Mouse (Mus musculus) hindbrain, embryonic 14.5 days (tissue): ENCODE measurements around the gene Tmem270. TPM values are rescaled to one million over a fixed set of nuclear protein-coding genes. Genes with fewer than 3 reads are reported as not detected.

Source experiments
- ATAC-seq: fragments of 200-750 bp; cut with Nextera tagmentation; 2 replicates; pipeline ENCODE4 v1.8.0; 2017; ENCODE audit warnings: moderate number of reproducible peaks, mild to moderate bottlenecking, moderate TSS enrichment, moderate library complexity; ENCODE audit not compliant: low FRiP score
- DNase-seq: peaks from one replicate; pipeline ENCODE4 v3.0.0-alpha.2; 2015; ENCODE audit warnings: low spot score
- H3K27ac ChIP-seq: fragments of 300-500 bp; sonication (generic); 2 replicates; pipeline ENCODE4 v1.5.1; 2014; ENCODE audit warnings: mild to moderate bottlenecking, moderate library complexity
- H3K27me3 ChIP-seq: fragments of 300-500 bp; sonication (generic); 2 replicates; pipeline ENCODE4 v1.6.1; 2014; ENCODE audit warnings: mild to moderate bottlenecking, low read length, mixed read lengths; ENCODE audit not compliant: control insufficient read depth, insufficient read depth
- H3K36me3 ChIP-seq: fragments of 300-500 bp; sonication (generic); replicated peaks from 2 replicates; pipeline ENCODE4 v1.6.1; 2014; ENCODE audit not compliant: control insufficient read depth, insufficient read depth
- H3K4me1 ChIP-seq: fragments of 300-500 bp; sonication (generic); replicated peaks from 2 replicates; pipeline ENCODE4 v1.6.1; 2014; ENCODE audit warnings: antibody characterized with exemption, low read length, mixed read lengths; ENCODE audit not compliant: control insufficient read depth, insufficient read depth
- H3K4me2 ChIP-seq: fragments of 300-500 bp; sonication (generic); replicated peaks from 2 replicates; pipeline ENCODE4 v1.6.1; 2014; ENCODE audit warnings: mild to moderate bottlenecking, moderate library complexity
- H3K4me3 ChIP-seq: fragments of 300-500 bp; sonication (generic); replicated peaks from 2 replicates; pipeline ENCODE4 v1.5.1; 2014; ENCODE audit warnings: mild to moderate bottlenecking, low read length
- H3K9ac ChIP-seq: fragments of 300-500 bp; sonication (generic); 2 replicates; pipeline ENCODE4 v1.6.1; 2014
- H3K9me3 ChIP-seq: fragments of 300-500 bp; sonication (generic); 2 replicates; pipeline ENCODE4 v1.6.1; 2016; ENCODE audit warnings: low read length; ENCODE audit not compliant: control insufficient read depth
- WGBS: fragments of 180-500 bp; shearing (Covaris S2); extraction: QIAGEN DNeasy Blood & Tissue Kit; methylation state at CpG from one replicate; pipeline ENCODE4 v1.1.7; 2014; 5-methylcytosine and 5-hydroxymethylcytosine counted together
- polyA plus RNA-seq: library from polyadenylated mRNA; unstranded; fragments of >200 nt; fragmentation: Nextera tagmentation; extraction: Ambion mirVana; gene quantifications from 2 replicates; pipeline ENCODE4 v1.2.1, GENCODE M21; 2014

Gene Tmem270
- polyA plus RNA-seq, 1 experiment from 2014 or later: not detected

GRCm38 (mm10) chr5:134859193-134859592, 47.3 kb downstream of the Tmem270 start:
- ATAC-seq: no peak
- no peaks in the 10 kb centered on the region for H3K27me3 ChIP-seq
- DNase-seq: no peak
- H3K9ac ChIP-seq: no peak overlapping the region
- WGBS: 88% methylated on average over 5 of the region's 5 CpGs
- no peaks in the 10 kb centered on the region for H3K9me3 ChIP-seq
- H3K4me3 ChIP-seq: no peak overlapping the region
- no peaks in the 10 kb centered on the region for H3K4me1 ChIP-seq
- no peak overlapping the region for H3K4me2 ChIP-seq
- no peaks in the 10 kb centered on the region for H3K36me3 ChIP-seq
- no peak overlapping the region for H3K27ac ChIP-seq

GRCm38 (mm10) chr5:134858378-134858777, 48.2 kb downstream of the Tmem270 start:
- H3K27me3 ChIP-seq: no peaks in the 10 kb centered on the region
- H3K4me3 ChIP-seq: no peak overlapping the region
- ATAC-seq (no peak), DNase-seq (no peak)
- no peaks in the 10 kb centered on the region for H3K9me3 ChIP-seq
- WGBS: 84% methylated on average over 10 of the region's 10 CpGs
- H3K36me3 ChIP-seq: no peaks in the 10 kb centered on the region
- H3K4me2 ChIP-seq: no peak overlapping the region
- H3K27ac ChIP-seq: no peak overlapping the region
- no peak overlapping the region for H3K9ac ChIP-seq
- no peaks in the 10 kb centered on the region for H3K4me1 ChIP-seq

GRCm38 (mm10) chr5:134852873-134853272, 53.7 kb downstream of the Tmem270 start:
- H3K4me1 ChIP-seq: no peaks in the 10 kb centered on the region
- no peaks in the 10 kb centered on the region for H3K36me3 ChIP-seq
- no peak overlapping the region for H3K27ac ChIP-seq
- H3K4me2 ChIP-seq: no peak overlapping the region
- H3K4me3 ChIP-seq: no peak overlapping the region
- no peaks in the 10 kb centered on the region for H3K27me3 ChIP-seq
- no peak for ATAC-seq
- 90% methylated on average over 5 of the region's 5 CpGs for WGBS
- no peak overlapping the region for H3K9ac ChIP-seq
- no peak for DNase-seq
- no peaks in the 10 kb centered on the region for H3K9me3 ChIP-seq

Other genes starting within 250 kb of the Tmem270 start
- 25.5 and 26.4 TPM in 2 replicates for gene Limk1, start 218.1 kb downstream of the Tmem270 start, polyA plus RNA-seq
- 17.9 and 21.4 TPM in 2 replicates for gene Eln, start 159.4 kb downstream of the Tmem270 start, polyA plus RNA-seq
- gene Cldn13, start 8.8 kb upstream of the Tmem270 start, polyA plus RNA-seq: 0.50 TPM in 1 of 2 replicates, not detected in the other
- gene Mettl27, start 25.6 kb upstream of the Tmem270 start, polyA plus RNA-seq: 6.2 and 7.5 TPM in 2 replicates
- gene Cldn4, start 40.2 kb upstream of the Tmem270 start, polyA plus RNA-seq: not detected in 2 replicates
- 2.1 and 2.6 TPM in 2 replicates for gene Cldn3, start 79.5 kb upstream of the Tmem270 start, polyA plus RNA-seq
- 62.7 and 72.3 TPM in 2 replicates for gene Abhd11, start 102.4 kb upstream of the Tmem270 start, polyA plus RNA-seq
- gene Stx1a, start 116.7 kb upstream of the Tmem270 start, polyA plus RNA-seq: 113 and 134 TPM in 2 replicates
- 42.5 and 43.0 TPM in 2 replicates for gene Dnajc30, start 157.5 kb upstream of the Tmem270 start, polyA plus RNA-seq
- gene Bud23, start 158.2 kb upstream of the Tmem270 start, polyA plus RNA-seq: 61.9 and 63.3 TPM in 2 replicates
- gene Vps37d, start 171.5 kb upstream of the Tmem270 start, polyA plus RNA-seq: 32.9 and 37.1 TPM in 2 replicates
- 0.91 and 1.1 TPM in 2 replicates for gene Mlxipl, start 183.2 kb upstream of the Tmem270 start, polyA plus RNA-seq
- 15.6 and 16.0 TPM in 2 replicates for gene Tbl2, start 242.9 kb upstream of the Tmem270 start, polyA plus RNA-seq